Mouse (Mus musculus) embryonic facial prominence, embryonic 12.5 days (tissue): ENCODE results near the gene Klri1. TPM values are rescaled to one million over a fixed set of nuclear protein-coding genes. Genes with fewer than 3 reads are reported as not detected.
"Not testable (repeated sequence)": the region's sequence is repeated elsewhere in the genome, so short reads cannot be mapped to it uniquely, and the experiment has no call there.

ENCODE experiments used
- ATAC-seq: fragments of 200-750 bp; cut with Nextera tagmentation; 2 replicates; pipeline ENCODE4 v1.8.0; 2017; ENCODE audit not compliant: insufficient number of reproducible peaks, insufficient read depth, low FRiP score, low TSS enrichment
- H3K27ac ChIP-seq: fragments of 300-500 bp; sonication (generic); 2 replicates; pipeline ENCODE4 v1.5.1; 2016; ENCODE audit warnings: mild to moderate bottlenecking
- H3K27me3 ChIP-seq: fragments of 300-500 bp; sonication (generic); 2 replicates; pipeline ENCODE4 v1.6.1; 2016; ENCODE audit warnings: mild to moderate bottlenecking, moderate library complexity
- H3K36me3 ChIP-seq: fragments of 300-500 bp; sonication (generic); 2 replicates; pipeline ENCODE4 v1.6.1; 2016; ENCODE audit warnings: mild to moderate bottlenecking
- H3K4me1 ChIP-seq: fragments of 300-500 bp; sonication (generic); 2 replicates; pipeline ENCODE4 v1.6.1; 2016
- H3K4me2 ChIP-seq: fragments of 300-500 bp; sonication (generic); replicated peaks from 2 replicates; pipeline ENCODE4 v1.6.1; 2016; ENCODE audit warnings: mild to moderate bottlenecking, moderate library complexity
- H3K4me3 ChIP-seq: fragments of 300-500 bp; sonication (generic); 2 replicates; pipeline ENCODE4 v1.5.1; 2016; ENCODE audit warnings: mild to moderate bottlenecking
- H3K9ac ChIP-seq: fragments of 300-500 bp; sonication (generic); 2 replicates; pipeline ENCODE4 v1.6.1; 2016; ENCODE audit warnings: mild to moderate bottlenecking, moderate library complexity
- H3K9me3 ChIP-seq: fragments of 300-500 bp; sonication (generic); 2 replicates; pipeline ENCODE4 v1.6.1; 2016; ENCODE audit warnings: mild to moderate bottlenecking, moderate library complexity
- WGBS: fragments of 180-500 bp; shearing (Covaris S2); methylation state at CpG from one replicate; pipeline ENCODE4 v1.1.7; 2016; 5-methylcytosine and 5-hydroxymethylcytosine counted together
- polyA plus RNA-seq: library from polyadenylated mRNA; unstranded; fragments of >200 nt; fragmentation: Nextera tagmentation; extraction: Ambion mirVana; gene quantifications from 2 replicates; pipeline ENCODE4 v1.2.1, GENCODE M21; 2016

The Klri1 gene
- polyA plus RNA-seq = not detected in 2 replicates

DNA sequence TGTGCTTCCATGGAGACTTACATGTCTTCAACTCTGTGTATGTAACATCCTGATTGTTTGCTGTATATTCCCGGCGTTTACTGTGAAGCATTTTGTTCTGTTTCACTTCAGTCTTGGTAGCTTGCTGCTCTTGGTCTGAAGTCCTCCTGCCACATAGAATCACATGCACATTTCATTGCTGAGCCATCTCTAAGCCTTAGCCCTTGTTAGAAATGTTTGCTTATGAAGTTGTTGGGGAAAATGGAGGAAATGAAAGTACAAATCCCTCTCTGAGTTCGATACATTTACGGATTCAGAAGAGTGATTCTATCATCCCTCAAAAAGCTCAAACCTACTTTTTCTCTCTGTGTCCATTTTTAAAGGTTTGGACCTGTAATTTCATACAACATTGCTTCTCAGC, at the start of gene Klri1:
Klri1 (minus strand) TSS at position 101 of the 400 bp plus-strand sequence.
- Histone ChIP-seq H3K9ac (no peak within 1 kb of the TSS), H3K9me3 (0 out of 2 replicates have a peak, but pooled peaks cover 3% of the 10 kb centered on the region), H3K36me3 (no peaks in the 10 kb centered on the region), H3K27me3 (no peaks in the 10 kb centered on the region), H3K4me2 (no peak within 1 kb of the TSS), H3K4me1 (no peaks in the 10 kb centered on the region), H3K27ac (no peak within 1 kb of the TSS), H3K4me3 (no peak within 1 kb of the TSS)
- ATAC-seq = no peak
- WGBS = 79% methylated on average over 4 of the region's 4 CpGs

DNA sequence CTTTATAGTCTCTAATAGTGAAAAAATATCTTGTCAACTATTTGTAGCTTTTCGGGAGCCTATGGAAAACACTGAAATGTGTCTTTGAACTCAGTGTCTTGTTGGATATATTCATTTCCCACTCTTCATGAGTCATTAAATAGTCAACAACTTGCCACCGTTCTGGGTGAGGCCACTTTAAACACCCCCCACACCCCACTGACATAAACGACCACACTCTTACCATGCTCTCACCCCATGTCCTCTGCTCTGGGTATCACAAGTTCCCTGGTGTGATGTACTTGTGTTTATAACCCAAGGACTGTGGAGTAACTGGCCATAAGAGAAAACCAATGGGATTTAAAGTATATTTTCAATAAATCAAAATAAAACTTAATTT, 30.7 kb upstream of the Klri1 start:
- Histone ChIP-seq H3K4me2 (no peak overlapping the region), H3K4me3 (no peak overlapping the region), H3K9ac (no peak overlapping the region), H3K27ac (no peak overlapping the region), H3K36me3 (no peaks in the 10 kb centered on the region), H3K4me1 (no peaks in the 10 kb centered on the region), H3K27me3 (no peaks in the 10 kb centered on the region), H3K9me3 (0 out of 2 replicates have a peak, but pooled peaks cover 4% of the 10 kb centered on the region)
- no peak for ATAC-seq
- 74% methylated on average over 3 of the region's 3 CpGs for WGBS

DNA sequence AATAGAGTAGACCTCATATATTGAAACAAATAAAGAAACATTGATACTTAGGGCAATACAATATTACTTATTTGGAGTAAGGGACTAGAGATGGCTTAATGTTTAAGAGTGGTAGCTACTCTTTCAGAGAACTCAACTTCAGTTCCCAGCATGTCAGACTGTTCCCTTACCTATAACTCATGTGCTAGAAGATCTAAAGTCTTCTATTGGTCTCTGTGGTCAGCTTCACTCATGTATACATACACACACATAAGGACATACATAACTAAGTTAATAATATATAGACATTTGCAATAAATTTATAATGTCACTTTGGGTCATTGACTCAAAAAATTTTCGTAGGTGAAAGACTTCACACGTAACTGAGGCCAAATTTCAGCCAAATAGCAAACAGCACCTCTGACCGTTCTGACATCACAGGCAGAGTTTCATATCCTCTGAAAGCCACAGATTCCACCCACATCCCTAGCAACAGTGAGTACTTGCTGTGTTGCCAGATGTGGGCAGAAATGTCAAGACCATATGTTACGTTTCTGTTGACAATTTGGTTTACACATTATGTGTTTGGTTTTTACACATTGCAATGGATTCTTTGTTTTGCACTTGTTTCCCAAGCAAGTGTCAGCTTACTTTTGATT, 30.2 kb upstream of the Klri1 start:
- Histone ChIP-seq H3K4me3 (no peak overlapping the region), H3K4me2 (no peak overlapping the region), H3K27me3 (no peaks in the 10 kb centered on the region), H3K9me3 (0 out of 2 replicates have a peak, but pooled peaks cover 4% of the 10 kb centered on the region), H3K9ac (no peak overlapping the region), H3K4me1 (no peaks in the 10 kb centered on the region), H3K27ac (no peak overlapping the region), H3K36me3 (no peaks in the 10 kb centered on the region)
- no peak for ATAC-seq
- WGBS = 82% methylated on average over 4 of the region's 4 CpGs

DNA sequence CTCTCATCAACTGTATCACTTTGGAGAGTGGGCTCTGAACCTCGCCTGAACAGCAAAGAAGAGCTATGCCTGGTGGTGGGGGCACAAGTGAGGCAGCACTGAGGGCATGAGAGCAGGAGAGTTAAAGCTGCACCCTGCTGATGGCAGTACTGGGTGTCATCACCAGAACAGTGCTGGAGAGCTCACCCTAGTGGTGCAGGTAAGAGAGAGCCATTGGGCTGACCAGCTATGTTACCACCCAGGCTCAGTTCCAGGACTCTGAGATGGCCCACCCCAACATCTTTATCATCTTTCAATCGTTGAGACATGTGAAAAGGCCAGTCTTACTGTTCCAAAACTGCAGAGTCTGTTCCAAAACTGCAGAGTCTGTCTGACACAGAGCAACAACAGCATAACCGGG, 29.2 kb upstream of the Klri1 start:
- H3K27me3 ChIP-seq = no peaks in the 10 kb centered on the region
- no peak overlapping the region for H3K4me3 ChIP-seq
- 0 out of 2 replicates have a peak, but pooled peaks cover 4% of the 10 kb centered on the region for H3K9me3 ChIP-seq
- no peaks in the 10 kb centered on the region for H3K36me3 ChIP-seq
- ATAC-seq = no peak
- 57% methylated on average over 3 of the region's 3 CpGs for WGBS
- H3K9ac ChIP-seq = no peak overlapping the region
- no peaks in the 10 kb centered on the region for H3K4me1 ChIP-seq
- H3K4me2 ChIP-seq = no peak overlapping the region
- H3K27ac ChIP-seq = no peak overlapping the region

DNA sequence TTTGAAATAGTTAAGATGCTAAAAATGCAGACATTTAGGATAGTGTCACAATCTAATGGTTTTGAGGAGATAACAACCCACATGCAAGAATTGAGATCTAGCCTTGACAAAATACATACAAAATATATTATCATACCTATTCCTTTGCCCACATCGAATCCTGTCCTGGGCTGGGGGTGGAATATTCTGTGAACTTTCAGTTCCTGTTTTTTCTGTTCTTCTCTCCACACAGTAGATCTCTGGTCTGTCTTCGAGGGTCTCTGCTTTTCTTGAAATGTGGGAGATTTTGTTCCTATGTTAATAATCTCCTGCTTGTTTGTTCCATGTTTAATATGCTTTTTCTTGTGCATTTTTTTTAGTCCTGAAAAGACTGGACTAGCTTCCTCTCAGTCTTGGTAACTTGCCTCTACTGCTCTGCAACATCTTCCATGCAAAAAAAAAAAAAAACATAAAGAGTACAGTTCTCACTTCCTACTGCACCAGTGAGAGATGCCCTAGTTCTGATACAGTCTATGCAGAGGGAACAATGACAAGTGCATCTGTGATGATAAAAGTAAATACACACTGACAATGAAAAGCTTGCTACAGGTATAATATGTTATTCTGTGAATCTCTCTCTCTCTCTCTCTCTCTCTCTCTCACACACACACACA, 23.3 kb upstream of the Klri1 start, which contains the start of gene Klri2:
Klri2 (minus strand) TSS at position 416 of the 653 bp plus-strand sequence.
- no peak for ATAC-seq

DNA sequence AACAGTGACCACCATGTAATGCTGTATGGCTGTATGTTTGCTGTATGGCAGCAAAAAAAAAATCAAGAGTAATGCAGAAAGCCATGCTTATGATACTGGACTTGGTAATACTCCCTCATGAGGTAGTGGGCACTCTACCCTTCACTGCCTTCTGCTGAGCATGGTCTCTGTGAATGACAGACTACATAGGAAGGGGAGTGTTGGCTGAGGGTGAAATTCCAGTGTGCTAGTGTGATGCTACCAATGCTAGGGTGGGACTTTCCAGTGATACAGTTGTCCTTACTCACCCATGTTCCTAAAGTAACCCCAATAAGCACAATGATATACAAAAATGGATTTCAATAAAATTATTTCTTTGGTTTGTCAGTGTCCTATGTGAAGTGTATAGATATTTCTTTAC, 19.5 kb upstream of the Klri1 start:
- Histone ChIP-seq H3K27ac (no peak overlapping the region), H3K4me1 (no peaks in the 10 kb centered on the region), H3K9ac (no peak overlapping the region), H3K27me3 (no peaks in the 10 kb centered on the region), H3K9me3 (no peaks in the 10 kb centered on the region), H3K36me3 (no peaks in the 10 kb centered on the region), H3K4me2 (no peak overlapping the region), H3K4me3 (no peak overlapping the region)
- no peak for ATAC-seq

More for the DNA sequence above, 23.3 kb upstream of the Klri1 start, which contains the start of gene Klri2:
- 0 out of 2 replicates have a peak, but pooled peaks cover under 1% of the 10 kb centered on the region for H3K9me3 ChIP-seq
- 61% methylated on average over 2 of the region's 2 CpGs for WGBS
- H3K36me3 ChIP-seq = no peaks in the 10 kb centered on the region
- no peak within 1 kb of the TSS for H3K9ac ChIP-seq
- H3K4me2 ChIP-seq = no peak within 1 kb of the TSS
- H3K27ac ChIP-seq = no peak within 1 kb of the TSS
- no peaks in the 10 kb centered on the region for H3K27me3 ChIP-seq
- H3K4me1 ChIP-seq = no peaks in the 10 kb centered on the region
- H3K4me3 ChIP-seq = no peak within 1 kb of the TSS

DNA sequence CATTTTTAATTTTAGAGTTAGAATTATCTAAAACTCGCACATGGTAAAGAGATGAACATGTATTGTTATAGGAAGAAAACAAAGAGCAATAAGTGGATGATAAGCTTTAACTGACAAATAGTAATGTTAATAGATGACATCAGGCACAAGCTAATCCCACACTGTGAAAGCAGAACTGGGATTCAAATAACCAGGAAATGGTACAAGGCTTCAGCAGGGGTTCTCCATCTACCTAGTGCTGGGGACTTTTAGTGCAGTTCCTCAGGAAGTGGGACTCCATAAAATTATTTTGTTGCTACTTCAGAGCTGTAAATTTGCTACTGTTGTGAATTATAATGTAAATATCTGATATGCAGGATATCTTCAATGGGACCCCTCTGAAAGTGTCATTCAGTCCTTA, 10.3 kb upstream of the Klri1 start:
- Histone ChIP-seq H3K36me3 (no peaks in the 10 kb centered on the region), H3K27ac (no peak overlapping the region), H3K27me3 (no peaks in the 10 kb centered on the region), H3K9ac (no peak overlapping the region), H3K9me3 (no peaks in the 10 kb centered on the region), H3K4me2 (no peak overlapping the region), H3K4me1 (no peaks in the 10 kb centered on the region), H3K4me3 (no peak overlapping the region)
- WGBS = 84% methylated on average over 1 of the region's 1 CpGs
- ATAC-seq = no peak

DNA sequence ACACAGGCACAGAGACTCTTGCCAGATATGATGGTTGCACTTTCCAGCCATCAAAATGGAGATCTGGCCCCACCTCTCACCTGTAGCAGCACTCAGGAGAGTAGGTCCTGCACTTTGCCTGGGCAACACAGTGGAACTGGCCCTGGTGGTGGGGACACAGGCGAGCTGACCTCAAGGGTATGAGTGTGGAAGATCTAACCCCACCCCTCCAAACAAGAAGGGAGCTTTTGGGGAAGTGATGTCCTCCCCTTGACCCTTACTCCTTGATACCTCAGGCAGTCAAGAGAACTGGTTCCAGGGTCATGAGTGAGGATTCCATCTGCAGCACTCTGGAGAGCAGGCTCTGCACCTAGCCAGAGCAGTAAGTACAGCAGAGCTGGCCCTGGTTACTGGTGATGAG, 4.5 kb upstream of the Klri1 start:
- Histone ChIP-seq H3K36me3 (no peaks in the 10 kb centered on the region), H3K4me3 (no peak overlapping the region), H3K9me3 (0 out of 2 replicates have a peak, but pooled peaks cover 3% of the 10 kb centered on the region), H3K27me3 (no peaks in the 10 kb centered on the region), H3K27ac (no peak overlapping the region), H3K9ac (no peak overlapping the region), H3K4me1 (no peaks in the 10 kb centered on the region), H3K4me2 (no peak overlapping the region)
- no peak for ATAC-seq
- 67% methylated on average over 1 of the region's 1 CpGs for WGBS

DNA sequence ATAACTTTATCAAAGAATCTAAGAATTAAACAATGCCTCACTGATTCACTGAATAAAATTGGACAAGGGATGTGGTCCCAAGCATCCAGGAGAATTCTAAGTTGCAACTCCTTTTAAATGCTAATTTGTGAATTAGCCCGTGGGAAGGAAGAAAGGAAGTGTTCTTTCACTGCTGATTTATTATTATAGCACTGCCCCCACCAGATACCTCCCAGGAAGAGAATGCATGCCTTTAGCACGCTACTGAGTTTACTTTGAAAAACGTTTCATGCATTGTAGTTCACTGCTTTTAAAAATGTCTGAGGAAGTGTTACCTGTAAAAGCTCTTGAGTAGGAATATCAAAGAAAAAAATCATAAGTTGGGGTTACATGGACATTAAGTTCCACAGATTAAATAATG, 3.6 kb upstream of the Klri1 start:
- no peak overlapping the region for H3K27ac ChIP-seq
- H3K36me3 ChIP-seq = no peaks in the 10 kb centered on the region
- H3K4me1 ChIP-seq = no peaks in the 10 kb centered on the region
- no peak overlapping the region for H3K4me3 ChIP-seq
- no peak overlapping the region for H3K9ac ChIP-seq
- no peaks in the 10 kb centered on the region for H3K27me3 ChIP-seq
- no peak for ATAC-seq
- 42% methylated on average over 3 of the region's 3 CpGs for WGBS
- no peak overlapping the region for H3K4me2 ChIP-seq
- 0 out of 2 replicates have a peak, but pooled peaks cover 3% of the 10 kb centered on the region for H3K9me3 ChIP-seq

DNA sequence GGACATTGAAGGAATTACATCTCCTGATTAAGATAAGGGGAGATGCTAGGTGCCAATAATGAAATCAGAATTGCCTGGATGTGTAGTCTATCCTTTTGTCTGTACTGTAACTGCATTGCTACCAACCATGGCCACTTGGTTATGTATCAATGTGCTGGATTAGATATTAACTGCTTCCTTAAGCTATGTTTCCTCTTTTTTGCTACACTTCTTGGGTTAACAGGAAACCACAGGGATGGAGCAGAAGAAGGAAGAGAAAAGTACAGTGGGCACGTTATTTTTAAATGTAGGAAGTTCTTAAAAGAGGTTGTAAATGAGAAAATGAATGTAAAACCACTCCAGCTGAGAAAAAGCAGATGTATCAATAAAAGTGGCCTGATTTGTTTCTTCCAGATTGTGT, 3.4 kb downstream of the Klri1 start:
- H3K36me3 ChIP-seq = no peaks in the 10 kb centered on the region
- H3K9ac ChIP-seq = no peak overlapping the region
- WGBS = 46% methylated on average over 1 of the region's 1 CpGs
- no peak overlapping the region for H3K4me3 ChIP-seq
- no peak overlapping the region for H3K27ac ChIP-seq
- no peaks in the 10 kb centered on the region for H3K9me3 ChIP-seq
- H3K4me2 ChIP-seq = no peak overlapping the region
- no peak for ATAC-seq
- H3K27me3 ChIP-seq = no peaks in the 10 kb centered on the region
- no peaks in the 10 kb centered on the region for H3K4me1 ChIP-seq

DNA sequence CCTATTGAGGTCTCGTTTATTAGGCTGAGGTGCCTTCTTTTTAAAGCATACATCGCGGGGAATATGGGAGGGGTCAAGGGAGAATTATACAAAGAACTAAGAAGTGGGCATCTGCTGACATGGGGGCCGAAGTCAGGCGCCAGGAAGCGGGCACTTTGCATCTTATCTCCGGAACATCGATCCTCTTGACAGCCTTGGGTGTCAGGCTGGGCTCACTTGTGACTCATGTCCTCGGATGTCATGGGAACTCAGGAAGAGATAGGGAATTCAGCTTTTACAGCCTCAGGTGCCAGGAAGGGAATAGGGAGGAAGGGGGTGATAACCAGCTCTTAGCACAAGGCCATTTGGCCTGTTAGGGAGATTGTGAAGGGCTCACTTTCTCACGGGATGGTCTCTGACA, 25.5 kb downstream of the Klri1 start:
- not testable (repeated sequence) for H3K36me3 ChIP-seq
- 76% methylated on average over 10 of the region's 10 CpGs for WGBS

DNA sequence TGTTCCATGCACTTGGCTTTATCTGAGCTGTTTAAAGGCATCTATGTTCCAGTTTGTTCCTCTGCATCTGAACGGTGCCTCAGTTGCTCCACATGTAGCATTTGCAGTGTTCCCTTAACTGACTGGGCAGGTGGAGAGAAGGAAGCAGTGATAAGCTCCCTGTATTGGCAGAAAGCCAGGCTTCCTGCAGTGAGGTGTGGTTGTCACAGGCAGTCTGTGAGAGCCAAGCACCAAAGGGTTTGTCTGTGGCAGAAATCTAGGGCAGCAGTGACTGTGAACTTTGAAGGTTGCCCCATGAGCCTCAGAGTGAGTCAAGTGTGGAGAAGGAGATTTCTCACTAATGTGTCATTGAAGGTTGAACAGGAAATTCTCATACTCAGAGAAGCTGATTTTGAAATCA, 36.6 kb downstream of the Klri1 start:
- WGBS = 67% methylated on average over 1 of the region's 1 CpGs
- ATAC-seq = no peak
- Histone ChIP-seq H3K27ac (no peak overlapping the region), H3K4me3 (no peak overlapping the region), H3K27me3 (no peaks in the 10 kb centered on the region), H3K4me2 (no peak overlapping the region), H3K9ac (no peak overlapping the region), H3K4me1 (no peaks in the 10 kb centered on the region), H3K9me3 (peaks cover 2% of the 10 kb centered on the region; the same call in 1 of the 2 replicates), H3K36me3 (no peaks in the 10 kb centered on the region)

More for the DNA sequence above, 25.5 kb downstream of the Klri1 start:
- not testable (repeated sequence) for H3K4me3 ChIP-seq, ATAC-seq, H3K9me3 ChIP-seq, H3K4me1 ChIP-seq, H3K4me2 ChIP-seq, H3K9ac ChIP-seq, H3K27ac ChIP-seq, H3K27me3 ChIP-seq
